Mouse (Mus musculus): Measurements from ENCODE around the gene Cd82. TPM values are rescaled to one million over a fixed set of nuclear protein-coding genes. Genes with fewer than 3 reads are reported as not detected.
A peak's percentile ranks its signal among the peaks of the same experiment; 100 is the strongest.

Gene Cd82
- total RNA-seq, 2 experiments from 2014 or later: 11.9 to 12.6 TPM

DNA sequence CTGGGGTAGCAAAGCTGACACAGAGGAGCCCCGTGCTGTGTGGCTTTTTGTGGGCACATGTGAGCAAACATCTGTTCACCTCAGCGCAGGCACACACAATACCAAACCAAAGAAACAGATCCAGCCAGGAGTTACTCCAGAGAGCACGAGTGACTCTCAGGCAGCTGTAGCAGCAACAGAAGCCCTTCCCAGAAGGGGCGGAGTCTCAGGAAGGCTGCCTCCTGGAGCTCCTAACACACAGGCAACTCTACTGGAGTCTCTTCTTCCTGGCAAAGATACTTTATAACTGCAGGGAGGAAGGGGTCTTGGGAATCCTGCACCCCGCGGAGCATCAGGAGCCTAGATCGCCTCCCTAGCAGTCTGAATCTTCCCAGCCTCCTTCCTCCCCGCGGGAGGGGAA is 7.2 kb upstream of the Cd82 start:
- intact Hi-C loops (cut with DNase I): loop anchor here (2.0 to 10.0 kb wide), 3 partner anchors 251 to 403 kb away; no protein-coding TSS in a partner anchor
- peak; percentile 28 for DNase-seq (ENCODE audit: low spot score)

DNA sequence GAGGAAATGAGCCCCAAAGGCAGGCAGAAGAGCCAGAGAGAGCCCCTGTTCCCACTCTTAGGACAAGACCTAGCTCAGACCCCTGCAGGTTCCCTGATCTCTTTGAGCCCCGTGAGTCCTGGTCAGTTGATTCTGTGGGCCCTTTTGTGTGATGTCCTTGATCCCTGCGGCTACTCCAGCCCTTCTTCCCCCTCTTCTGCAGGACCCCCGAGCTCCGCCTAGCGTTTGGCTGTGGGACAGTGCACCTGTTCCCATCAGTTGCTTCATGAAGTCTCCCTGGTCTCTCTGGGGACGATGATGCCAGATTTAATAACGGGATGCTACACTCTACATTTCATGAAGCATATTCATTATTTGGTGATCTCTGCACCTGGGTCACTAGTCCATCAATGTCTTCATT is 6.2 kb upstream of the Cd82 start:
- no peak for DNase-seq (ENCODE audit: low spot score)
- intact Hi-C loops (cut with DNase I): loop anchor here (5.0 kb wide), 1 partner anchor 132 kb away; no protein-coding TSS in a partner anchor

DNA sequence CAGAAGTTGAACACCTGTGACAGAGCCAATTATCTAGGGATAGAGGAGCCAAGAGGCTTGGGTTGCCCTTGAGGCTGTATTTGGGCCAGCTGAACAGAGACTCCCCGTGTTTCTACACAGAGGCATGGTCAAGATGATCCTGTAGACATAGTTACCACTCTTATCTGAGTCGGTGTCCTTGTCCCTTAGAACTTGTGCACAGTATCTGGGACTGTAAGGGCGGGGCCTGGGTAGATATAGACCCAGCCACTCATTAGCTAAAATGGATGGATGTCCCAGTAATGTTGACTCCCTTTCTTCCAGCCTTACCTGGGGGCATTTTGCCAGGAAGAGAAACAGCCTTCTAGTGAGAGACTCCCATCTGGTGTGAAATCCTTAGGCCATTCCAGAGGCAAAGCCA is 3.4 kb upstream of the Cd82 start:
- DNase-seq (ENCODE audit: low spot score): no peak
- intact Hi-C loops (cut with DNase I): loop anchor here (5.0 kb wide), 1 partner anchor 129 kb away; no protein-coding TSS in a partner anchor

DNA sequence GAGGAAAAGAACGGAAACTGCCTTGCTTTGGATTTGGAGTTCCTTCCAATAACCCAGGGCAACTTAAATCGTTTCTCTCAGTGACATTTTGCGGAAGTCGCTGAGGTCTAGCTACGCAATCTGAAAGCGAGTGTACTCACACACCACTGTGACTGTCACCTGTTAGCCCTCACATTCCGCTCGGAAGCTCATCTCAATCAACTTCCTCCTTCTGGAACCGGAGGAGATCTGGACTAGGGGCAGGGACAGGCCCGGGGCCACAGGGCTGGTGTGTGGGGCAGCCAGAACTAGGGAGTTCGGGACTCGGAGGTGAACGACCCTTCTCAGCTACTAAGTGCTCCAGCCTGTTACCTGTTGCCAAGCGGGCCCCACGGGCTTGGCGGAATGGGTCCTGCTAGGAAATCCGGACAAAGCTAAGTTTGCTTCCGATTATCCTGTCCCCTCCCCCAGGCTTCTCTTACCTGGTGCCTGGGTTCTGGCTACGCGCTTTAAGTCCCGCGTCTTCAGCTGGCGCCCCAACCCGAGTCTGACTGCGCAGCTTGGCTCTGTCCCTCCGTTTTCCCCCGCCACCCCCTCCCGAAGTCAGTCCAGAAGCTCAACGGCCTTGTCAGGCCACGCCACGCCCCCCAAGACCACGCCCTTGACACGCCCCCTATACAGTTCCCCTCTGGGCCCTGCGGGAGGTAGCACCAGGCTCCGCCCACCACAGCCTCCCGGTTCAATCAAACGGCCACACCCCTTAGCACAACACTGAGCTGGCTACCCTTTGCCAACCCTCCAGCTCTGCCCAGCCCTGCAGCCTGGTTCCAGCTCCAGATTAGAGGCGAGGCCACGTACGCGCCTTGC is 848 bp downstream of the Cd82 start:
- DNase-seq (ENCODE audit: low spot score): peak; percentile 89
- intact Hi-C loops (cut with DNase I): no loop called here

DNA sequence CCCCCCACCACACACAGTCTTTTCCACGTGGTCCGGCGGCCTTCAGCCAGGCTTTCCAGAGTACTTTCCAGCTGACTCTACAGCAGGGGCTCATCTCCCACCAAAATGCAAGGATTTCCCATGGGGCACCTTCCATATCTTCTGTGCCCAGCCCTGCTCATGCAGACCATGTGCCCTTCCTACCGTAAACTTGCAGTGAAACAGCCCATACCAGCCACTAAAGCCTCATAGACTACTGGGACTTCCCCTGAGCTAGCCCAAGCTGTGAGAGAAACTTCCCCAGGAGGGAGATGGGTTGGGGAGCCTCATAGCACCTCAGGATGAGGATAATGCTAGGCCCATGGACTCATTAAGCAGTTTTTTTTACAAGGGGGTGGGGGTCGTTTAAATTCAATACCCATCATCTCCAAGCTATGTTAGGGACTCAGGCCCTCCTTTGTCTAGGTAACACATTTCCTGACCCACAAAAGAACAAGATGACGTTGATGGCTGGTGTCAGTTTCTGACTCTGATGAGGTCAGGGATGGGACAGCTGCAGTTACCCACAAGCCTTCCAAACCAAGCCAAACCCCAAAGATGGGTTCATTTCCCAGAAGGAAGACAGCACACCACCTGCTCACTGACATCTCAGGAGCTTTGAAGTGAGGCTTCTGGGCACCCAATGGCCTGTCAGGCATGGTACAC is 2.0 kb downstream of the Cd82 start:
- intact Hi-C loops (cut with DNase I): no loop called here
- no peak for DNase-seq (ENCODE audit: low spot score)

DNA sequence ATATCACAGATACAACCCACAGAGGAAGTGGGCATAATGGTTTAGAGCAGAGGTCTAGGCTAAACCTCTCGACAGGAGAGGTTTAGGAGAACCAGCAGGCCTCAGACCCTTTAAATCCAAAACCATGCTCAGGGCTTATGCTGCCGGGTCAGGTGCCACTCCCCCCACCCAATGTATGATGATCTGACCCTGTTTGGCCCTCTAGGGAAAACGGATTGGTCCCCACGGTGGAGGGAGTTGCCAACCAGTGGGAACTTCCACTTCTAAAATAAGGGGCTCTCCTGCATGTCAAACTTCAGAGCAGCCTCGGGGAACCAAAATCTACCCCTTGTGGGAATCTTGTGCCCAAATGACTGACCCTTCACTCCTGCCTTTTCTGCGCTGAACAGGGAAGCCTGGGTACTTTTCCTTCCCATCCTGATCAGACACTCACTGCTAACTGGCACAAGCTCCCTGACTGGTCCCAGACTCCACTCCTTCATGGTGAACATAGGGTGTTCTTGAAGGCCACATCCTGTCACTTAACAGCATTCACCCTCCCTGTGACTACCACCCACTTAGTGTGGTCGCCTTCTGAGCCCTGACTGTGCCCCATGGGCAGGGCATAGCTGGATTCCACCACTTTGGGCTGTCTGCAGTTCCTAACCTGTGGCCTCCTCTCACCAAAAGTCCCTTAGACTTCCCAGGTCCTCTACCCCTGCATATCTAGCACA is 3.6 kb downstream of the Cd82 start:
- no peak for DNase-seq (ENCODE audit: low spot score)
- intact Hi-C loops (cut with DNase I): no loop called here

DNA sequence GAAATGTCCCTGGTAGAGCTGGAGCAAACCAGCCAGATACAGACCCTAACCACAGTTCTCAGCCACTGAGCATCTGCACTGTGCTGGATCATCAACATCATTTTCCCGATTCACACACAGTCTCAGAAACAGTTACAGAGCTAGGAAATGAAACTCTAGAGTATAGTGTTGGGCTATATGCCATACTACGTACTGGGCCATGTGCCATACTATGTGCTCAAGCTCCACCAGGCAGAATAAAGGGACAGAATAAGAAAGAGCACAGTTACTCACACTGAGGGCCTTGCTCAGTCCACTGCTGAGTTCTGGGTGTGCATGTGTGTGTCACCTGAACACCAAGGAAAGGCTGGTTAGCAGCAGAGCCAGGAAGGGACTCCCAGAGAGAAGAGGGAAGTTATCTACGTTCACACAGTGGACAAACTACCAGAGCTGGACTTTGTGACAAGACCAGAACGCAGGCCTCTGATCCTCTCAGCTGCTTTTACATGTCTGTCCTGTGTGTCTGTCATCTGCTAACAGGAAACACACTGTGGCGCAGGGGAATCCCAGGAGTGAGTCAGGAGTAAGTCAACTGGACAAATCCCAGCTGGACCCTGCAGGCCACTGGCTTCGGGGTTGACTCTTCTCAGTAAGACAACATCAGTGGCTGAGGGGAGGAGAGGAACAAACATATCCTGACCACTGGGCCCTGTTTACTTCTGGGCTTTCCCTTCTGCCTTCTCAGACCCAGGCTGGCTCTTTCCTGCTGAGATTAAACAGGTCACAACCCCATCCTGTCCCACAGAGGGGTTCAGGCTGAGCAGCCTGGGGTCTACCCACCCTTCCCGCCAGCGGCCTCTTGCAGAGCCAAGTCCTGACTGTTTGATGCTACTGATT is 4.4 kb downstream of the Cd82 start:
- intact Hi-C loops (cut with DNase I): no loop called here
- DNase-seq (ENCODE audit: low spot score): peak; percentile 43

DNA sequence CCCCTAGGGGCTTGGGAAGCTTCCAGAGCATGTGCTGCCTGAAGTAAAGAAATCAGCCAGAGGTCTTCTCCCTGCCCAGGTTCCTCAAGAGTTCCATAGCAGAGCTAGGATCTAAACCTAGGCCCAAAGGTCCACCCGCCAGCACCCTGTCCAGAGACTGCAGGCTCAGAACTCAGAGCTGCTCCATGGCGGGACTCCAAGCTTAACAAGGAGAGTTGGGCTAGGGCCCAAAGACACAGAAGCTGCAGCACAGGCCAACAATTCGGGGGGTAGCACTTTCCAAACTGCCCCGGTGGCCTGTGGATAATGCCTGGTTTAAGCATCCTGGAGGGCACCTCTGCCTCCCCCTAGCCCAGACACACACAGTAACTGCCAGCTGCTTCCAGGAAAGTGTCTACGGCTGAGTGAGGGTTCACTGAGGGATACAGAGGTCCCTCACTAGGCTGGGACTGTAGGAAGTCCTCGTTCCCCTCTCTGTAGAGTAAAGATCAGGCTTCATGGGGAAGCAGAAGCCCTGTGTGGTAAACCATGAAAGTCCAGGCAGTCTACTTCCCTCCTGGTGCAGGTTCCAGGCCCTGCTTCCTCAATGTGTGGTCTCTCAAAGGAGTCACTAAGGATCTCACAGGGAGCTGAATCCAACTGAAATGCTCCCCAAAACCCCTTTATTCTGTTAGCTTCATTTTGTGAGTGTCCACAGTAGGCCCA is 5.4 kb downstream of the Cd82 start:
- DNase-seq (ENCODE audit: low spot score): peak; percentile 19
- intact Hi-C loops (cut with DNase I): no loop called here

DNA sequence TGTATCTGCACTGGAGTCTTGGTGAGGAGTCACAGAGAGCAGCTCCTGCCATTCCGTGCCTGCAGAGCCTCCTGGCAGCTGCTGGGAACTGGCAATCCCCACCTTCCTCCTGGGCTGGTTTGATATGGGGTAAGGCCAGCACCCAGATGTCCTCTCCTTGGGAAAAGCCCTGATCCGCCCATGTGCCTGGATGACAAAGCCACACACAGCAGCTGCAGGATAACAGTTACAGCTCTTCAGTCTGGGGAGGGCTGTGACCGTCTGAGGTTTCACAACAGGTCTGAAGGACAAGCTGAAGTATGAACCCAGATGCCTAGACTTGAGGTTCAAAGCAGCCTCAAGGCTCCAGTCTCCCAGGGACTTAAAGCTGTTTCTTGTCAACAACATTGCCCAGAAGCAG is 6.8 kb downstream of the Cd82 start:
- intact Hi-C loops (cut with DNase I): no loop called here
- no peak for DNase-seq (ENCODE audit: low spot score)

DNA sequence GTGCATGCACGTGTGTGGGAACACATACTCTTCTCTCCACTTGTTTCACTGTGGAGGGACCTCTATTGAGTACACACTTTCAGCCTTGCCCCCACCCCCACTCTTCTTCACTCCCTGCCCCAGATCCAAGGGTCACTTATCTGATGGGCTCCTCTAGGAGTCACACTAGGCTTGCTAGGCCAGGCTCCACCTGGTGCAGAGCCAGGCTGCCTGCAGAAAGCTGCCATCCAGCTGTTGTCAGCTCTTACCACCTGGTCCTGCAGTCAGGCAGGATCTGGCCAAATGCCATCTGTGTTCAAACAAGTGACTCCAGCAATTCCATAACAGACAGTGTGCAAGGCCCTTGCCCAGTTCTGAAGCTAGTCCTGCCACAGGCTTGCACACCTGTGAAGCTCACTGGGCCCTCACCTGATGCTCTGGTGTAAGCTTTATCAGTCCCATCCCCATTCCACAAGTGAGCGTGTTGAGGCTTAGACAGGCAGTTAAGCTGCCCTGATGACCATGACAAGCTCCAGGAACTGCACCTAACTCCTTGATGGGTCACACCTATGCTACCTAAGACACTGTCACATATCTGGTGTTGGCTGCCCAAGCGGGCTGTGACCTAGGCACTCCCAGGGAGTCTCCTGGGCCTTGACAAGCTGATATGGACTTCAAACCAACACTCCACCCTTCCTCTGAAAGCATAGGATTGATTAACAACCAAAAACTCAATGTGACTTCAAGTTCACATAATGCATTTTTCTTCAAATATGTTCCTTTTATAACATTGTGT is 7.9 kb downstream of the Cd82 start:
- intact Hi-C loops (cut with DNase I): no loop called here
- DNase-seq (ENCODE audit: low spot score): peak; percentile 11

DNA sequence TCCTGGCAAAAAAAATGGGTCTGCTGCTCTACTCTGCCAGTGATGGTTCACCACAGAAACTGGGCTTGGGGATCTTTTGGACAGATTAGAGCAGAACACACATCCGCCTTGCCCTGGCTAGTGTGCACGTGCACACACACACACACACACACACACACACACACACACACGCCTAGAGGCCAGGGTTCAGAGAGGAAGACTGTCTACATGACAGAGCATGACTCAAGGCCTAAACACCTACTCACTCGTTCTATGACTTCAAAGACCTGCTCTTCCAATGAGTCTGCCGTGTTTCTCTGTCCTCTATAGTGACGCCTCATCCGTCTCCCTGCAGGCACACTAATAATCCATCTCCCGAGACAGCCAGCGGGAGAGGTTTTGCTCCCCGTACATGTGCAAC is 8.6 kb downstream of the Cd82 start:
- intact Hi-C loops (cut with DNase I): no loop called here
- no peak for DNase-seq (ENCODE audit: low spot score)

DNA sequence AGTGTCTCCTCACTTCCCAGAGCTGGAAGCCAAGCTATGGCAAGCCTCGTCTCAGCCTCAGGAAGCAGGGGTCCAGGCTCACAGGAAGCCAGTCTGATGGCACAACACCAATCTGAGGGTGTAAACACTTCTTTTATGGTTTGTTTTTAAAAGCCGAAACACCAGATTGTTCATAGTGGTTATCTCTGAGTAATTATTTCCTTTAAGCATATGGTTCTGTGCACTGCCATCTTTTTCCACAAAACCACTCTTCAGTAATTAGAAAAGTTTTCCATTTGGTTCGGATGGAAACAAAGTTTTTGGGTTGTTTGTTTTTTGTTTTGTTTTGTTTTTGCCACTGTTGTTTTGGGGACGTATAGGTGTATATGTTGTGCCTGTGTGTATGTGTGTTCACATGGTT is 9.9 kb downstream of the Cd82 start:
- intact Hi-C loops (cut with DNase I): no loop called here
- DNase-seq (ENCODE audit: low spot score): no peak

DNA sequence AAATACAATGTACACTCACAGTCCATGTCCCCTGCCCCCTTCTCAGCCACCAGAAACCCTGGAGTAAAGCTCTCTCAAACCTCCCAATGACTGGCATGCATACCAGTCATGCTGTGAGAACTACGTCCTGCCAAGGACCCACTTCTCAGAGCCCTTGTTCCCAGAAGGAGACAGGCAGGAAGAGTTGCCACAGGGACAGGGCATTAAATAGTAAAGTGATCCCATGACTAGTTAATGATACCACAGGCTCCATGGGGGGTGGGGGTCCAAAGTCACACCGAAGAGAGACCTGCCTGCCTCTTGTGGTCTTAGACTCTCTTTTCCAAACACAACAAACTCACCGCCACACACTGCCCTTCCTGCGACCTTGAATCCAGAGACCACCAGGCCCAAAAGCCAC is 10.4 kb downstream of the Cd82 start:
- intact Hi-C loops (cut with DNase I): no loop called here
- DNase-seq (ENCODE audit: low spot score): no peak

DNA sequence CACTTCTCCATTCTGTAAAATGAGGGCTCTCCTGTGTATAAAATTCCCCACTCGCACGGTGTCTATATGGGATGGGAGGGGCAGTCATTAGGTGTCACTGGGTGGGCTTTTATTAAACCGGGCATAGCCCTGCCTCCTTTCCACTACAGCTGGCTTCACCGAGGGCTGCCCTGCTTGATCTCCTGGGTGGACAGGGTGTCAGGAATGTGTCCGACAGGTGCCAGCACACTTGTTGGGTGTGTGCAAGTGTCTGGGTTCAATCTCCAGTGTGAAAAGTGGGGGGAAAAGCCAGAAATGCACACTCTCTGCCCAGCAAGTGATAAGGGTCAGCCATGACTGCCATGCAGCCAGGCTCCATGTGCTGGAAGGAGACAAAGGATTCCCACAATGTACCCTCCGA is 10.9 kb downstream of the Cd82 start:
- intact Hi-C loops (cut with DNase I): no loop called here
- no peak for DNase-seq (ENCODE audit: low spot score)

DNA sequence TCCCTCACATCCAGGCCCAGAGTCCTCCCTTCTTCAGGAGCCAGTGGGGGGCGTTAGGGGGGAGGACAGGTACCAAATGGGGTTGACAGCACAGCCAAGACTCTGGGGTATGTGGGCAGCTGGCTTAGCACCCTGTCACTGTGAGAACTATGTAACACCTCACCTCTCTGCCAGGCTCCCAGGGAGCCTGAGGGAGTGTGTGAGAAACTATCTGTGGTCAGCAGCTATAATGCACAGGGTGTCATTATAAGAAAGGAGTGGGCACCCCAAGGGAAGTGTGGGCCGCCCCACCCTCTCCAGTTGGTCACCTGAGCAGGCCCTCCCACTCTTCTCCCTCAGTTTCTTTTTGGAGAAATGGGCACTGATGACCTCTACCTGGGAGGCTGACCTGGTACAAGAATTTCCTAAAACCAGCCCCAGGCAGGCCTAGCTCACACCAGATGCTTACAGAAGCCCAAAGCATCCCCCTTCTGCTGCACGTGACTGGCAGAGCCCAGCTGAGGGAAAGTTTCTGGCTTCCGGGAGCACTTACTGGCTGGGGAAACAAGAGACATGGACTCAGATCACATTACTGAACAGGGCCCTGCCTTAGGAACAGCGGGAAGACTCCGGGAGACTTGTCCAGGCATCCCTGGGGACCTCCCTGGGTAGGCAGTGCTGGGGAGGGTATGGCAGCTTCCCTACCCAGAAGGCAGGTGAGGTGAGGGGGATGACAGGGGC is 11.6 kb downstream of the Cd82 start:
- intact Hi-C loops (cut with DNase I): no loop called here
- DNase-seq (ENCODE audit: low spot score): no peak

DNA sequence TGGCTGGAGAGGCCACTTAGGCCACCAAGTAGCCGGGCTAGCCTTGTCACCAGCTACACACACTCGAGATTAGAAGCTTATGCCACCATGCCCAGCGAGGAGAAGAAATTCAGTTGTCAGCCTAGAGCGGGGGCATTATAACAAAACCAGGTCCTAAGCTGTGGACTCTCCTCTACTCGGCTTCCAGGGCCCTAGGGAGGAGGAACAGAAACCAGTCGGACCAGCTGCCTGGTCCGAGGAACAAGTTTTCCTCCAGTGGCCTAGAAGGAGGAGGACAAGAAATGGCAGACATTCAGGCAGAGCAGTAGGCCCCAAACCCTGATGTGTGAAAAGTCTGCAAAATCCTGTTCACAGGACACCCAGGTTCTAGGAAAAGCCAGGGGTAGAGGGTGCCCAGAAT is 12.2 kb downstream of the Cd82 start:
- intact Hi-C loops (cut with DNase I): no loop called here
- DNase-seq (ENCODE audit: low spot score): no peak

DNA sequence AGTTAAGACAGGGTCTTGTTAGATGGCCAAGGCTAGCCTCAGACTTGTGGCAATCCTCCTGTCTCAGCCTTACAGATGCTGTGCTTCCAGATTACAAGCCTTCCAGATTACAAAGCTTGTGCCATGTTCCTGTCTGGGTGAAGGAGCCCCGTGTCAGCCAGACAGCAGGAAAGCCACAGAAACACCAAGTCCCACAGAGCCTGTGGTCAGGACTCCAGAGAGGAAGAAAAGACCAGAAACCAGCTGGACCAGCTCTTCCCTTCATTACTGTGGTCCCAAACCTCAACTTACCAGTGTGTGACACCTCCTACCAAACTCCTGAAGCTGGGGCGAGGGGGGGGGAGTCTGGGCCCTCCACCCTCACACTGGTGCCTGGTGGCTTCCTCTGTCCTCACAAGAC is 13.3 kb downstream of the Cd82 start:
- intact Hi-C loops (cut with DNase I): no loop called here
- no peak for DNase-seq (ENCODE audit: low spot score)

DNA sequence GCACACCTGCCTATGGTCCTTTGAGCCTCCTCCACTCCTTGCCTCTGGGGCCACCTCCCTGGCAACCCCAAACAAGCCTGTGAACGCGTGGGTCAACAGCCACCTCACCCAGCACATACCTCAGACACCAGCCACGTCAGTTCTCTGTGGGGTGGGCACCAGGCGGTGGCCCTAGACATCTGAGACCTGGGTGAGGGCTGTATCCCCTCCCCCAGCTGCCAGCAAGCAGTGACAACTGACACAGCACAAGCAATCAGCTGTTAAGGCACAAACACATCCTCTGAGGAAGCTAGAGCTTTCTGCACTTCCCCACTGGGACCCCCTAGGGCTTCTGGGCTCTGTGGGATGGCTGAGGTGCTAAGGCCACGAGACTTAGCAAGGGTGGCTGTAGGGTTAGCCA is 14.2 kb downstream of the Cd82 start:
- intact Hi-C loops (cut with DNase I): no loop called here
- no peak for DNase-seq (ENCODE audit: low spot score)
